Mouse (Mus musculus) c-Kit-positive CD71-positive TER-119-negative erythroid progenitor cells, embryonic 14.5 days (primary cell): ENCODE measurements around the gene Rsl24d1.
A peak's percentile ranks its signal among the peaks of the same experiment; 100 is the strongest.
"Not testable (repeated sequence)": the region's sequence is repeated elsewhere in the genome, so short reads cannot be mapped to it uniquely, and the experiment has no call there.

Experiments used
- DNase-seq: peaks from one replicate; pipeline ENCODE4 v3.0.0-alpha.2; 2013; ENCODE audit warnings: low read depth

The Rsl24d1 gene

DNA sequence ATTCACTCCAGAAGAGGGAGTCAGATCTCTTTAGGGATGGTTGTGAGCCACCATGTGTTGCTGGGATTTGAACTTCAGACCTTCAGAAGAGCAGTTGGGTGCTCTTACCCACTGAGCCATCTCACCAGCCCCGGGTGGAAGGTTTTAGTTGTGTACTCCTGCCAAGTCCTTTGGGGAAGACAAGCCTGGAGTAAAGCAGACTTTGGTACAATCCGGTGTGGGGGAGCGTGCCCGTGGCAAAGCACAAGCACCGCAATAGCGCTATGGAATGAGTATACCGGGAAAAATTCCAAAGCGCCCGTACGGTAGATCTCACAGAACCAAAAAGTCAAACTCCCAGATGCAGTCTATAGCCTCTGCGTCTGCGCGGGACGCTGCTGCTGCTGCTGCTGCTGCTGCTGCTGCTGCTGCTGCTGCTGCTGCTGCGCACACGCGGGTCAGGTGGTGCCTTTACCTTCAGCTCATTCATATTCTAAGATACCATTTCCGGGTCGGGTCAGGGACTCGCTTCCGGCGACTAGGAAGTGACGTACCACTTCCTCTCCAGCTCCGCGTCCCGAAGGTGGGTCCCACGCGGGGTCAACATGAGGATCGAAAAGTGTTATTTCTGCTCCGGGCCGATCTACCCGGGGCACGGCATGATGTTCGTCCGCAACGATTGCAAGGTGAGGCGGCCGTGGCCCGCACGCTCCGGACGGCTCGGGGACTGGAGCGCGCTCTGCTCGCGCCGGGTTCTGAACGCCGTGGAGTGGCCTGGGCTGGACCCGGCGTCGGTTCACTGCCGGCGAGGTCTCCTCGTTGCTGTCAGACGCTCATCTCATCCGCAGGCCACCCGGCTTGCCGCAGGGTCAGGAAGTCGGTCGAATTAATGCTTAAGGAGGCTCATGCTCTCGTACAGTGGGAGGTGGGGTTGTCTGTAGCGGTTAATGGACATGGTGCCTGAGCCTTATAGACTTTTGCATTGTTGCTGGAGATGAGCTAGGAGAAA lies at the start of gene Rsl24d1:
Rsl24d1 (plus strand) TSS at position 508 of the 988 bp plus-strand sequence.
- peak; percentile 84 for DNase-seq

DNA sequence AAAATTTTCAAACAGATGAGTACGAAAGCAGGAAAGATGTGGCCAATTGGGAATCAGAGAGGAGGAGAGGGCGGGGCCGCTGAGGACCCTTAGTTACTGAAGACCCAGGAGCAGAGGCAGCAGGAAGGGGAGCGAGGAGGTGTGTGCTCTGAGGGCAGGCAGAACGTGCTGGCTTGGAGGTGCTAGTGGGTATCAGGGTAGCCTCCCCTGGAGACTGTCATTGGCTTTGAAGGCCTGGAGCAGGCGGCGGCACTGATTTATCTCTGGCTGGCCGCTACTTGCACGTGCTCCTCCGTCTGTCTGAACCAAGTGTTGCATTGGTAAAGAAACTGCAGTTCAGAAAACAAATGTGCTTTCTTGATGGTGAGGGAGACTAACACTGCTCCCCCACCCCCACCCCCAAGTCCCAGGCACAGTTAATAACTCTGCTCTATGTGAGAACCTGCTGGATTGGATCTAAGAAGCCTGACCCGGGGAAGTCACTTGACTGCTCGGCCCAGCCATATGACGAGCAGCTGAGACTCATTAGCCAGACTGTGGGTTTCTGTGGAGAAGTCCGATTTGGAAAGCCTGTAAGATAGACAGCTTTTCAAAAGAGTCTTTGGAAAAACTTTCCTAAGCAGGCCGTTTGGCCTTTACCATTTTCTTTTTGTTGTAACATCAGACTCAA lies 49.5 kb upstream of the Rsl24d1 start:
- no peak for DNase-seq

DNA sequence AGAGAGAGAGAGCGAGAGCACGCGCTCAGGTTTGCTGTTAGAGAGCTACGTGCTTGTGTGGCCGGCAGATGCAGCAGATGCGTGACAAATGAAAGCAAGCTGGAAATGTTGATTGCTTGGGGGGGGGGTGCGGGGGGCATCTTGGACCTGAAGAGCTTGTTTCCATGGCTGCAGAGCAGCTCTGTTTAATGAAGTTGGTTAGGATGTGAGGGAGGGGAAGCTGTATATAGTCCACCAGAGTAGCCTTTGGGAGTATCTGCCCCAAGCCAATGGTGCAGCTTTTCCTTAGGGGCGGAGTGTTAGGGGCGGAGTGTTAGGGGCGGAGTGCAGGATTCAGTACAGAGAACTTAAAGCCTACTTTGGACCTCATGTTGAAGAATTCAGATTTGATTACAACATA lies 46.1 kb upstream of the Rsl24d1 start:
- DNase-seq = no peak

GRCm38 (mm10) chr9:73068230-73068679 lies 45.0 kb upstream of the Rsl24d1 start:
- DNase-seq = no peak

GRCm38 (mm10) chr9:73068688-73069087 lies 44.5 kb upstream of the Rsl24d1 start:
- no peak for DNase-seq

DNA sequence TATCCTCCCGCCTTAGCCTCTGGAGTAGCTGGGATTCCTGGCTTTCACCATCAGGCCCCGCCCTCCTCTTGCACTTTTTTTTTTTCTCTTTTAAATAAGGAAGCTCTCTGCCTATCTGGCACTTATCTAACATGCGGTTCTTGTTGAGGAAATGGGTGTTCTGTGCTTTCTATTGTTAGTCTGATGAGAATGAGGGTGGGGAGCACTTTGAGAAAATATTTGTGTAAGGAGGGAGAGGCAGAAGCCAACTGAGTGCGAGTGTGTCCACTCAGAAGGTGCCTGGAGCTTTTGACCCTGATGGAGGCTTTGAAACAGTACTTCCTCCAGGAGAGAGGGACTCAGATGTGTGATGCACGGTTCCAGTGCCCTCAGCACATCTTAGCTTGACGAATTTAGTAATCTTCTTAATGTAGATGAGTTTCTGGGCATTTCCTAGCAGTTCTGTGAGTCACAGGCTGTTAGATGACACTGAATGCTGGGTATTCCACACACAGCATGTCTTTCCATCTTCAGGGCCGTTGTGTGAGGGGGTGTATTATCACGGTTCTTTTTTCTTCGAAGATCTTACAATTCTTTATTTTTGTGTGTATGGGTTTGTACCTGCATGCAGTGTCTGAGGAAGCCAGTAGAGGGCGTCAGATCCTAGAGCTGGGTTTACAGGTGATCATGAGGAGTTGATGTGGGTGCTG lies 42.1 kb upstream of the Rsl24d1 start:
- no peak for DNase-seq

DNA sequence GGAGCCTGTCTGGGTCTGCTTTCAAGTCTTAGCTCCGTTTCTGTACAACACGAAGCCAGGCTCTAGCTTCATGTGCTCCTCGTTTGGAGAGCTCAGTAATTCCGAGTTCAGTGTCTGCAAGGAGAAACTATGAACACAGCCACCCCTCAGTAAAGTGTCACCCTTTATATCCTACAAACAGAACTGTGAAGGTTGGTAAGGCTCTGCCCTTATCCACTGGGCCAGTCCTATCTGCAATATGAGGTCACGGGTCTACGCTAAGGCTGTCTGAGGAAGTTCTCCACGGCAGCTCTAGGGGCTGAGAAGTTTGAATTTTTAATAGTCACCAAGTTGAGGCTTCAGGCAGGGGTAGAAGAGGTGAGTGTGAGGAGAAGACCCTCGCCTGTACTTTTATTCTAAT lies 40.8 kb upstream of the Rsl24d1 start:
- no peak for DNase-seq

- no peak for DNase-seq
Observed at GRCm38 (mm10) chr9:73073169-73073568, 40.1 kb upstream of the Rsl24d1 start.

DNA sequence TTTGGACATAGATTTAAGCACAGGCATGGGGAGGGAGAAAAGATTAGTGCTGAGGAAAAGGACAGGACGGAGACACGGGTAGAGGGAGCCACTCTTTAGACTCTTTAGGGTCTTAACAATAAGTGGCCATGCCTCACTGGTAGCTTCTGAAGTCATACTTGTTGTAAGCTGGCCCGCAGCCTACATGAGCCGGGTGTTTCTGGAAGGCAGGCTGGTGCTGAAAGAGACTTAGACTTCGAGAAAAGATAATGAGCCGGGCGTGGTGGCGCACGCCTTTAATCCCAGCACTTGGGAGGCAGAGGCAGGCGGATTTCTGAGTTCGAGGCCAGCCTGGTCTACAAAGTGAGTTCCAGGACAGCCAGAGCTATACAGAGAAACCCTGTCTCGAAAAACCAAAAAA lies 33.9 kb upstream of the Rsl24d1 start:
- DNase-seq = not testable (repeated sequence)

DNA sequence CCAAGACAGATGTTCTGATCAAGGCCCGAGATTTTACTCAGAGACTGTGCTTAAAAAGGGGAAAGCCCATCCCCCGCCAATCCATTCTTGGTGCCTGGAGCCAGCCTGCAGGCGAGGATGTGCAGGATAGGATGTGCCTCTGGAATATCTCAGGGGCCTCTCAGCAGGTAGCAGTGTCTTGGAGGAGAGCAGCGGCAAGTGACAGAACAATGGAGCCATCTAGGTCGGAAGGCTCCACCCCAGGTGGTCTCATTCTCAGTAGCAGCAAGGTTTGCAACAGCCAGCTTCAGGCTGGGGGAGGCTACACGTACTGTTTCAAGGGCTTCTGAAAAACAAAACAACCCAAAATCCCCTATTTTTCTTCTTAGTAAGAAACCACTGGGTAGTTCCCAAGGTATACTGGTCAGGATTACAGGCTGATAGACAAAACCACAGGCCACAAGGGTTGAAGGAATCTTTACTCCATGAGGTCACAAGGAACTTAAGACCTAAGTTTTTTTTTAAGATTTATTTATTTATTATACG lies 33.4 kb upstream of the Rsl24d1 start:
- DNase-seq = no peak

- no peak for DNase-seq
Observed at GRCm38 (mm10) chr9:73082291-73083000, 30.8 kb upstream of the Rsl24d1 start.

GRCm38 (mm10) chr9:73083956-73084355 lies 29.3 kb upstream of the Rsl24d1 start:
- DNase-seq = no peak

DNA sequence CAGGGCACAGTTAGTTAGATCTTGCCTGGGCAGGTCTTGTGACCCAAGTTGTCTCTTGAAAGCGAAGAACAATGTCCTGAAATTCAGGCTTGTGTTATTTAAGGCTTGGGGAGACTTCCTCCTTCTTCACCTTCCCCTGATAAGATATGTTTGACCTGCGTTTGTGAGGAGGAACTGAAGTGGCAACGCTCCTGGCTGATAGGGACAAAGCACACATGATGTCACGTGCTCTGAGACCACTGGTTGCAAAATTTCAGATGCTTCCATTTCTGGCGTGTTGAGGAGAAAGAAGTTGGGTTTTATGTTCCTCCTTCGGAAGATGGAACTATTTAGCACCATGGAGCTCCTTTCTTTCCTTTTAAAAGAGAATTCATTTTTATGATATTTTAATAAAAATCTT lies 27.4 kb upstream of the Rsl24d1 start:
- no peak for DNase-seq

GRCm38 (mm10) chr9:73087121-73087520 lies 26.1 kb upstream of the Rsl24d1 start:
- DNase-seq = no peak

DNA sequence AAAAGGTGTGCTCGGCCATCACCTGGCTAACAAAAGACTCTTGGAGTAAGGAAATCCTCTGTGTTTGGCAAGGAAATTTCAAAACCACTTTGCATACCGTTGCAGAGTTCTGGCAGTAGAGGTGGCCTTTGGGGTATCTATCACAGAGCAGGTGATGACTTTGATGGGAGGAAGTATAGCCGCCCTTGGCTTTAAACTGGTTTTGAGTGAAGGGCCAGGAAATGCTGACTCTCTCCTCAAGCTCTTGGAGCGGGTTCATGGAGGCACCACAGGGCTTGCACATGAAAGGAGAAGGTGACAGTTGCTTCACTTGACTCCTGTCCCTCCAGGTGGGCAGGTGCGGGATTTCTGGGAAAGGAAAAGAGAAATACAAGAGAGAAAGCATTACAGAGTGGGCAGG lies 25.6 kb upstream of the Rsl24d1 start:
- no peak for DNase-seq

GRCm38 (mm10) chr9:73089222-73089920 lies 23.9 kb upstream of the Rsl24d1 start:
- no peak for DNase-seq

DNA sequence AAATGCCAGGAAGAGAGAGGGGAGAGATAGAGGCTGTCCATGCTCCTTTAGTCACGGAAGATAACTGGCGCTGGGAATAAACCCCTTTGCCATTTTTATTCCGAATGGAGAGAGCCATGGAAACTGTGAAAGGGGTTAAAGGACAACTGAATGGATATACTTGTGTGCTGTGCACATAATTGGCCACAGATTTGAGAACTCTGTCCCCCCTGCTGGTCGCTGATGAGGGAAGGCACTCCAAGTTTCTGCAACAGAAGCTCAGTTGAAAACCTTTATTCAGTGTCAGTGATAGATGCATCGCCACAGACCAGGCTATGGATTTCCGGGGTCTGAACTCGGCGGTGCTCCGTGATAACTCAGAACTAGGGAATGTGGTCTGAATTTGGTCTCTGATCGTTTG lies 23.1 kb upstream of the Rsl24d1 start:
- no peak for DNase-seq

DNA sequence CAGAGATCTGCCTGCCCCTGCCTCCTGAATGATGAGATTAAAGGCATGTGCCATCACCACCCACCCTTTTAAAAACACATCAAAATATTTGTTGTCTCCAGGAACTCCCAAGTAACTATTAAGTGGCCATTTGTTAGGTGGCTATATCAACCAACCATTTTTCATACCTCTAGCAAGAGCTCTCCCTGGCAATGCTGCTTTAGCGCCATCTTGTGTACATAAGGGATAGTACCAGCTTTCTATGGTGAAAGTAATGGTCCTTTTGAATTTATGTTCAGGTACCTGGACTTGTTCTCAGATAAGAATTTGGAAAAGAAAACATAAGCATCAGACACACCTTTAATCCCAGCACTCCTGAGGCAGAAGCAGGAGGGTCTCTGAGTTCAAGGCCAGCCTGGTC lies 21.5 kb upstream of the Rsl24d1 start:
- DNase-seq = peak; percentile 40

DNA sequence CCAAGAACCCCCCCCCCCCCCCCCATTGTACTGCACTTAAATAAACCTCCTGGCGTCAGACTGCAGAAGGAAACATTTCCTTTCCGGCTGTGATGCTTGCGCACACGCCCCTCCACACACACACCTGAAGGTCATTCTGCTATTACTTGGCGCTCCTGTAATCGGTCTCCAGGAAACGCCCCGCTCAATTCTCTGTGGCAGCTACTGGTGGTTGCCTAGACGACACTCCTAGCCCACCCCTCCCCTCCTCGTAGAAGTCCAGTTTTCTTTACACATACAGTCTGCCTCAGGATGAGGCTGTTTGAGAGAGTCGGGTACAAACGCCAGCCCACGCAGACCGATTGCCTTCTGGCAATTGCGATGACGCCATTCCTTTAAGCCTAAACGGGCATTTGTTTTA lies 18.6 kb upstream of the Rsl24d1 start:
- DNase-seq = no peak

DNA sequence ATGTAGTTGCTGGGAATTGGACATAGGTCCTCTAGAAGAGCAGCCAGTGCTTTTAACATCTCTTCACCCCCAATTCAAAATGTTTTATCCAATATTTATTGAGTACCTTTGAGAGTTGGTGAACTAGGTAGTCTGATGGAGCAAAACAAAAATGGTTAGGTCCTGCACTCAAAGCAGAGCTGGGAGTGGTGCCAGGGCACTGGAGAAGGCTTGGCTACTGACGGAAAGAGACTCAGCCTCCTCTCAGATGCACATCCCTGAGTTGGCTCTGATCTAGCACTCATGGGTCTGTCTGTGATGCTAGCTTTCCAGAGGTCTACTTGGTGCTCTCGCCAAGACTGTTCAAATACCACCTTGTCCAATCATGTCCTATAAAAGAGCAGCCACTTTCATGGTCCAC lies 15.3 kb upstream of the Rsl24d1 start:
- DNase-seq = no peak

DNA sequence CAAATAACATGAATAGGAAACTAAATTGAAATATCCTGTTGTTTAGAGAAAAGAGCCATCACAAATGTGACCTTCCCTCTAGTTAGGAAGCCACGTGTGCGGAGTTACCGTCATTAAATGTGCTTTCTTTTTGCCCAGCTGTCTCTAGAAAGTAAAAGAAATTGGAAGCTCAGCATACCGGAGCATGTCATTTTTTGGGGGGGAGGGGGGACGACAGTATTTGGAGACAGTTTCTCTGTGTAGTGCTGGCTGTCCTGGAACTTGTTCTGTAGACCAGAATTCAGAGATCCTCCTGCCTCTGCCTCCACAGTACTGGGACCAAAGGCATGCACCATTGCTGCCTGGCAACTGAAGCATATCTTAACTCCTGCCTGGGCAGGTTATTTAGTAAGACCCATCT lies 11.7 kb upstream of the Rsl24d1 start, which contains the start of gene Khdc3:
Khdc3 (plus strand) TSS at position 301 of the 400 bp plus-strand sequence.
- no peak for DNase-seq
